Mouse (Mus musculus) T-helper 2 cell (primary cell): ENCODE data around the gene Sirt4.

ENCODE experiments used
- in situ Hi-C: fragments of 300-600 bp; cut with MboI, MseI; formaldehyde crosslinking; loops from one replicate; pipeline ENCODE4 v1.15.1; 2025; ENCODE audit warnings: high pct_unique_total_duplicates

The Sirt4 gene

DNA sequence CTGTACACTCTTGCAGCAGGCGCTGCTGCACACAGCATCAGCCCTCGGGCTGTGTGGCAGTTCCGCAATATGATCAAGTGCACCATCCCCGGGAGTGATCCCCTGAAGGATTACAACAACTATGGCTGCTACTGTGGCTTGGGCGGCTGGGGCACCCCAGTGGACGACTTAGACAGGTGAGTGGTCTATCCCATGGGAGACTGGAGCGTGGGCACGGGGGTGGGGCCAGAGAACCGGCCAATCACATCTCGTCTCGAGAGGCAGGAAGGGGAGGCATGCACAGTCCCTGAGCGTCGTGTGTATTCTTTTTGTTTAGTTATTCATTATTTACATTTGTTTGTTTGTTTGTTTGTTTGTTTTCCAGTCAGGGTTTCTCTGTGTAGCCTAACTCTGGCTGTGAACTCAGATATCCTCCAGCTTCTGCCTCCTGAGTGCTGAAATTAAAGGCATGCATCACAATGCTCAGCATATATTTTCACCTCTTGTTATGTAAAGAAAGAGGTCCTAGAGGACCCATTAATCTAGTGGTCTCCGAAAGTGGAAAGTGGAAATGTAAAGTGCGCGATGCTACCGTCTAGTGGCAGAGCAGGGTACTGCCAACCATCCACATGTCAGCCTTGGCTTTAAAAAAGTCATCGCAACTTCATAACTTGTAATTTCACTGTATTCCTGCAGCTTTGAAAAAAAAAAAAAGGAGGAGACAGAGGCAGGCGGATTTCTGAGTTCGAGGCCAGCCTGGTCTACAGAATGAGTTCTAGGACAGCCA is 13.6 kb downstream of the Sirt4 start:
- in situ Hi-C loops: no loop called here

- in situ Hi-C loops: no loop called here
Observed at GRCm38 (mm10) chr5:115469791-115470190, 14.7 kb downstream of the Sirt4 start.

GRCm38 (mm10) chr5:115465642-115466420 is 18.7 kb downstream of the Sirt4 start, which contains the start of gene Pla2g1b:
Gene Pla2g1b (plus strand): TSS chr5:115466262.
- in situ Hi-C loops: no loop called here

- in situ Hi-C loops: no loop called here
Observed at GRCm38 (mm10) chr5:115464408-115465115, 20.0 kb downstream of the Sirt4 start.

DNA sequence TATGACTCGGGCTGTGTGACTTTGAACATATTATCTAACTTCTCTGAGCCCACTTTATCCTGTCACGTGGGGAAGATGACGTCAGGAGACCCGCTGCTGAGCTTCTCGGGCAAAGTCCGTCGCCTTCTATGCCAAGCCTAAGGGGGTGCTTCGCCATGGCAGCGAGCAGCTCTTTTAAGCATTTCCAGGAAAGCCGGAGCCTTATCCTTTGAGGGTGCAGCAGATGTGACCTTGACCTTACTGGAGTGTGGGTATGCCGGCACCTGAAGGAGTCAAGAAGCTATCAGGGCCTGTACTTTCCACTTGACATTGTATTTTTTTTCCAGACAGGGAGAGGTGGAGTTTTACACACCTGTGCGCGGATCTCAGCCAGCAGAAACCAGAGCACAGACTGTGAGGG is 25.6 kb downstream of the Sirt4 start:
- in situ Hi-C loops: loop anchor here (5.0 kb wide), 1 partner anchor 72 kb away; no protein-coding TSS in a partner anchor

DNA sequence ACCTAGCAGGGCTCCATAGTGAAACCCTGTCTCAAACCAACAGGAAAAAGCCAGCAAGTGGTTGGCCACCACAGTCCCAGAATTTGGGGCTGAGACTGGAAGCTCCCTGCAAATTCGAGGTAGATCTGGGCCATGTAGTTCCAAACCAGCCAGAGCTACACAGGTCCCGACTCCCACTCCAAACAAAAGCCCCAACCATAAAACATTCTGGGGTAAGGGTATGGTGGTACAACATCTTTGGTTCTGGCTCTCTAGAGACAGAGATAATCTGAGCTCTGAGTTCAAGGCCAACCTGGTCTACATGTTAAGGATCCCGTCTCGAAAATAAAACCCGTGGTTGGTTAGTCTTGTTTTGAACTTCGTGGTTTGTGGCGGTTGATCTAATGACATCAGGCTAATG is 28.7 kb downstream of the Sirt4 start:
- in situ Hi-C loops: loop anchor here (5.0 kb wide), 1 partner anchor 69 kb away; no protein-coding TSS in a partner anchor

DNA sequence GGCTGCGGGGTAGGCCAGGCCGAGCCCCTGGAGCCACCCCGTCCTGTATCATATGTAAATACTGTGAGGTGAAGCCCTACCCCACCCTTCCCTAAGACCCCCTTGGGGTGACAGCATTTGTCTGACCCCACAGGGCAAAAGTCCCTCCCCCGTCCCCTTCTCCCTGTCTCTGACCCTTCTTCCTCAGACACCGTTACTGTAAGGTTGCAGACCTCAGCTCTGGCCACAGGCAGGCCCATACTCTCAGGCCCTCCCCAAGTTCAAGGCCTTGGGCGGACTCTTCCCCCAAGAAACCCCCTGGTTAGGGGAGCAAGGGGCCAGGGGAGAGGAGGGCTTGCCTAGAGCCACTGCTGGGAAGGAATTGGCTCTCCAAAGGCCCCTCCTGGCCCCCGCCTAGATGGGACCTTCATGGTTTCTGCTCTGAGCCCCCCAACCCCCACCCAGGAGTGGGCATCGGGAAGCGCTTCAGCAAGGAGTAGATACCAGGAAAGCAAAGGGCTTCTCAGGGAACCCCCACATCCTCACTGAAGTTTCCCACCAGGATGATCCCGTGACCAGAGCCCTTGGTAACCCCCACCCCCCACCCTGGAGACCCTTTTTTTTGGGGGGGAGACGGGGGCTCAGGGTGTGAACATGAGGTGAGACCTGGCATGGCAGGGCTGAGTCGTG is 30.0 kb downstream of the Sirt4 start:
- in situ Hi-C loops: loop anchor here (5.0 kb wide), 1 partner anchor 67 kb away; no protein-coding TSS in a partner anchor

GRCm38 (mm10) chr5:115450410-115451317 is 33.9 kb downstream of the Sirt4 start:
- in situ Hi-C loops: no loop called here

DNA sequence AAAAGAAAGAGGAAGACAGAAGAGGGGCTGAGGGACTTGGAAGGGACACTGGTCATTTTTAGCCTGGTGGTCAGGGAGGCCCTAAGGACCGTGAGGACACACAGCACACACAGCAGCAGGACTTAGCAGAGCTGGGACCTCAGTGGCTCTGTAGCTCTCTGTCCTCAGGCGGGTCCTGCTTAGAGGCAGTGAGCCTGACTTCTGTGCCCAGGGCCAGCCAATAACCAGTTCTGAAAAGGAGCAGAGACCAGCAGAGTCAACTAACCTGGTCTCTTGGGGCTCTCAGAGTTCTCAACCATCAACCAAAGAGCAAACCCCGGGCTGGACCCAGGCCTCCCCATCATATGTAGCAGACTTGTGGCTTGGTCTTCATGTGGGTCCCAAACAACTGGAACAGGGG is 35.3 kb downstream of the Sirt4 start:
- in situ Hi-C loops: loop anchor here (5.0 to 10.0 kb wide), 2 partner anchors 82 to 1044 kb away; no protein-coding TSS in a partner anchor

DNA sequence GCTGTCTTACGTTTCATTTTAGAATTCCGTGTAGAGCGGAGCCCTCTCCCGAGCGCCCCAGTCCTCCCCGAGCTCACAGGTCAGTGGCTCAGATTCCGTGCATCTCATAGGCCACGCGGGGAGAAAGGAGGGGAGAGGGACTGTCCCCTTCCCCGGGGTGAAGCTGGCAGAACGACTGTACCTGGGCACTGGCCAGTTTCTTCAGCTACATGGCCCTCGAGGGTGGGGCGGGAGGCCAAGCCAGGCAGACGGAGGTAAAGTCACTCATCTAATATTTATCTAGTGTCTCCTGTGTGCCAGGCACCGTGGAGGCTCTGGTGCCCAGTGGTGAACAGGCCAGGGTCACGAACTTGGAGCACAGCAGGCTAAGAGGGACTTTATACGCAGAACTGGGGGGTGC is 37.4 kb downstream of the Sirt4 start:
- in situ Hi-C loops: loop anchor here (5.0 to 10.0 kb wide), 2 partner anchors 80 to 1042 kb away; no protein-coding TSS in a partner anchor

DNA sequence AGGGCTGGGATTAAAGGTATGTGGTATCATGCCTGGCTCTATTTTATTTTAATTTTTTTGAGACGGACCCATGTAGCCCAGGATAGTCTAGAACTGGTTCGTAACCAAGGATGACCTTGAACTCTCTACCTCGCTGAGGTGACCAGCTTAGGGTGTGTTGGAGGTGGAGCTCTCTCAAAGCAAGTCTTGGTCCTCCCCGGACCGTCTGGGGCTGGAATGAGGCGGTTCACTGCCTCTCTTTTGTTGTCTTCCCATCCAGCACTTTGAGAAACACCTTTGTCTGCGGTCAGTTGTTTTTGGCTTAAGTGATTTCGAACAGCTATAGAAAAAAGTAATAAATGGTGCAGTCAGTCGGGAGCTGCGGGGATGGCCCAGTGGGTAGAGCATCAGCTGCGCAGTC is 40.4 kb downstream of the Sirt4 start:
- in situ Hi-C loops: loop anchor here (10.0 kb wide), 1 partner anchor 1039 kb away; no protein-coding TSS in a partner anchor

- in situ Hi-C loops: loop anchor here (10.0 kb wide), 1 partner anchor 1038 kb away; no protein-coding TSS in a partner anchor
Observed at GRCm38 (mm10) chr5:115442663-115443062, 41.9 kb downstream of the Sirt4 start.

GRCm38 (mm10) chr5:115441205-115441849 is 43.2 kb downstream of the Sirt4 start:
- in situ Hi-C loops: loop anchor here (10.0 kb wide), 1 partner anchor 1037 kb away; no protein-coding TSS in a partner anchor

DNA sequence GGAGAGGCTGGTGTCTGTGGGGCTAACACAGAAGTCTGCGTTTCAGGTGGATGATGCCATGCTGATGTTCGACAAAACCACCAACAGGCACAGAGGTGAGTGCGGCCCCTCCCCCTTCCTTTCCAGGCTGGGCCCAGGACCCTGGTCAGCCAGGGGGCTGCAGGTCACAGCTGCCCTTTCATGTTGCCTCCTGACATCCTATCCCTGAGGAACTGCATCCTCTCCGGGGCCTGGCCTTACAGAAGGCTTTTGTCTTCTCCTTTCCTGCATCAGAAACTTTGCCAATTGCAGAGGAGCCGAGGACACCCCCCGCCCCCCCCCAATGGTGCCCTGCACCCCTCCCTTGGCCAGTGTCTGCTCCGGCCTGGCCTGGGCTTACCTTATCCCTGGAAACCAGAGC is 45.9 kb downstream of the Sirt4 start:
- in situ Hi-C loops: no loop called here

GRCm38 (mm10) chr5:115437945-115438315 is 46.6 kb downstream of the Sirt4 start:
- in situ Hi-C loops: no loop called here

DNA sequence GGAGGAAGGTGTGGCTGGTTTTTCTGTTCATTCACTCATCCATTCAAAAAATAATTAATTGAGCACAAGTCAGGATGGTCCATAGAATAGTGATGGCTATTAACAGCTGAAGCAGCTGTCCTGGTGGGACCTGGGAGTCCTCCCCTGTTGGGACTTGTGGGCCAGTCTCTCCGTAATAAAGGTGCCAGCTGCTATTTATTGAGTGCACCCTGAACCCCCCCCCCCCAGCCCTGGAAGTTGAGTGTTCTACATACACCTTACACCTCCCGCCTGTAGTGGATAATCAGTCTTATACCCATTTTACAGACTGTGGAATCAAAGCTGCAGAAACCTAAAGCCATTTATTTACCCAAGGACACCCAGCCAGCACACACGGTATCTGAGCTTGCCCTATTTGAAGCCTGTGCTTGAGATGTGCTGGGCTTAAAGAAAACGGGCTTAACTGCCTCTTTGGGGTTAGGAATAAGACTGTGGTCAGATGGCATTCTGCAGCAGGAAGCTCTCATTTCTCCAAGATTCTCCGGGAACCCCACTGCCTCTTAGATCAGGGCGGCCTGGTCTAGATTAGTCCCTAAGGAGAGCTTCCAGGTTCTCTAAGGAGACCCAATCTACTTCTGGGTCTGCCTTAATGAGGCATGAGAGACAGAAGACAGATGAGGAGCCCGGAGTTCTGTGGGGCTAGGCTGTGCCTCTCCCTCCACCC is 47.1 kb downstream of the Sirt4 start:
- in situ Hi-C loops: no loop called here

DNA sequence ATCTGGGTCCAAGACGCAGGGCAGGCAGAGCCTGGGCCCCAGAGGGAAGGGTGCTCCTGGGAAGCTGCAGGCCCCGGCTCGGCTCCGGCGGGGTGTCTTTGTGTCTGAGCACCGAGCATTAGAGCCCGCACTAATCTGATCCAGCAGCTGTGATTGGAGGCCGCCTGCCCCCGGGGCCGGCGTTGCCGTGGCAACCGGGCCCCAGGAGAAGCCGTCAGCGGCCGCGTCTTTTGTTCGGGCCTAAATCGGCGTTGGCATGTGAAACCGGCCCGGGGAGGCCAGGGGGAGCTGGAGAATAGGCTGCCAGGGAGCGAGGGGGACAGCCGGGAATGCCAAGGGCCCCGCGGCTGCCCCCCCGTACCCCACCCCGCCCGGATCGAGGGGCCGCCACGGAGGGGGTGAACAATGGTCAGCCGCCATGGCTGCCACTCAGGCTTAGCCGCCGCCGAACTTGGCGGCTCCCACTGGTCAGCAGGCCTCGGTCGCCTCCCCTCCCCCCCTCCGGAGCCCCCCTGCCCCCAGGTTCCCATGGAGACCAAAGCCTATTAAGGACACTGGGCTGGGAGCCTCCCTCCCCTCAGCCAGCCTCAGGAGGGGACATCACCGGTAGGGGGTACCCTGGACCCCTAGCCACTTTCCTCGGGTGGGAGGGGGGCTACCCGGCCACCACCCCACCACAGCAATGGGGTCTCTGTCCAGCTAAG is 48.0 kb downstream of the Sirt4 start:
- in situ Hi-C loops: no loop called here

DNA sequence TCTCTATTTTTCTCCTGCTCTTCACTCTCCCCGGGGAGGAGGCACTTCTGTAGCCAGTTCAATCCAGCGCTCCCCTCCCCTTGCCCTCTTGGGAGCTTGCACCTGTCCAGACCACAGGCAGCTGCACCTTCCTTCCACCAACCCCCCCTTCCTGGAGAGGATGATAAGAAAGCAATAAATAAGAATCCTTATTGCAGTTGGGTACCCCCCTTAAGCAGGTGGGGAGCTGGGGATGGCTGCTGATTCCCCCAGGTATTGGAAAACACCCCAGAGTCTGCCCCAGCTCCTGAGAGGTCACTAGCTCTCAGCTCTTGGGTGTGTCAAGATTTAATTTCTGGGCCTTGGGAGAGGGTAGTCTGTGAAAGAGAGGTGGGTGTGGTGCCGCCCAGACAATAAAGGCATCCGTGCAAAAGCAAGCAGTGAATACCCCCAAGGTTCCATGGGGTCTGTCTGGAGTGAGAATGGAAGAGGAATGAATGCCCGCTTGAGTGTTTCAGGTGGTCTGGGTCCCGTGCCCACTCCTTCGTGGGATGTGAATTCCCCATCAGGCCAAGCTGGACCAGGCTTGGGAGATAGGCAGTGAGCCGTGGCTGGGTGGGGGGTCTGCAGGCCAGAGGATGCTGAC is 48.7 kb downstream of the Sirt4 start:
- in situ Hi-C loops: no loop called here
